Mouse (Mus musculus) neural tube, embryonic 15.5 days (tissue): ENCODE results near the gene Stkld1. TPM values are rescaled to one million over a fixed set of nuclear protein-coding genes. Genes with fewer than 3 reads are reported as not detected.
"Not testable (repeated sequence)": the region's sequence is repeated elsewhere in the genome, so short reads cannot be mapped to it uniquely, and the experiment has no call there.

Experiments used
- ATAC-seq: fragments of 200-750 bp; cut with Nextera tagmentation; 2 replicates; pipeline ENCODE4 v1.8.0; 2017; ENCODE audit warnings: mild to moderate bottlenecking, moderate TSS enrichment, moderate library complexity; ENCODE audit not compliant: low FRiP score
- H3K27ac ChIP-seq: fragments of 300-500 bp; sonication (generic); replicated peaks from 2 replicates; pipeline ENCODE4 v1.5.1; 2015; ENCODE audit warnings: mild to moderate bottlenecking, inconsistent platforms
- H3K27me3 ChIP-seq: fragments of 300-500 bp; sonication (generic); replicated peaks from 2 replicates; pipeline ENCODE4 v1.6.1; 2015; ENCODE audit warnings: inconsistent platforms
- H3K36me3 ChIP-seq: fragments of 300-500 bp; sonication (generic); 2 replicates; pipeline ENCODE4 v1.6.1; 2015; ENCODE audit warnings: inconsistent platforms
- H3K4me1 ChIP-seq: fragments of 300-500 bp; sonication (generic); 2 replicates; pipeline ENCODE4 v1.6.1; 2015; ENCODE audit warnings: inconsistent platforms
- H3K4me2 ChIP-seq: fragments of 300-500 bp; sonication (generic); 2 replicates; pipeline ENCODE4 v1.6.1; 2015; ENCODE audit warnings: inconsistent platforms, mild to moderate bottlenecking, moderate library complexity
- H3K4me3 ChIP-seq: fragments of 300-500 bp; sonication (generic); replicated peaks from 2 replicates; pipeline ENCODE4 v1.5.1; 2015; ENCODE audit warnings: mild to moderate bottlenecking, inconsistent platforms
- H3K9ac ChIP-seq: fragments of 300-500 bp; sonication (generic); replicated peaks from 2 replicates; pipeline ENCODE4 v1.6.1; 2015; ENCODE audit warnings: mild to moderate bottlenecking, inconsistent platforms
- H3K9me3 ChIP-seq: fragments of 300-500 bp; sonication (generic); replicated peaks from 2 replicates; pipeline ENCODE4 v1.6.1; 2016; ENCODE audit warnings: inconsistent platforms
- WGBS: fragments of 180-500 bp; shearing (Covaris S2); methylation state at CpG from one replicate; pipeline ENCODE4 v1.1.7; 2015; ENCODE audit warnings: mixed read lengths; 5-methylcytosine and 5-hydroxymethylcytosine counted together
- polyA plus RNA-seq: library from polyadenylated mRNA; unstranded; fragments of >200 nt; fragmentation: Nextera tagmentation; extraction: Ambion mirVana; gene quantifications from 2 replicates; pipeline ENCODE4 v1.2.1, GENCODE M21; 2015

The Stkld1 gene
- 0.13 and 0.61 TPM in 2 replicates for polyA plus RNA-seq

GRCm38 (mm10) chr2:26933304-26934055, at the start of gene Stkld1, which contains the start of gene Surf4:
Gene Stkld1 (plus strand): TSS chr2:26934047.
Gene Surf4 (minus strand): TSS chr2:26933928.
- Histone ChIP-seq H3K27ac (peak within 1 kb of the TSS; percentile 80), H3K4me1 (peaks cover 39% of the 10 kb centered on the region), H3K27me3 (no peaks in the 10 kb centered on the region), H3K36me3 (peaks cover 20% of the 10 kb centered on the region), H3K4me2 (peak within 1 kb of the TSS; percentile 79), H3K4me3 (peak within 1 kb of the TSS; percentile 89), H3K9ac (peak within 1 kb of the TSS; percentile 98), H3K9me3 (no peaks in the 10 kb centered on the region)
- ATAC-seq = peak; percentile 96
- 1% methylated on average over 60 of the region's 70 CpGs for WGBS

- 83% methylated on average over 2 of the region's 2 CpGs for WGBS
- H3K4me2 ChIP-seq, H3K4me1 ChIP-seq, H3K27me3 ChIP-seq, ATAC-seq, H3K27ac ChIP-seq, H3K4me3 ChIP-seq, H3K9ac ChIP-seq: not testable (repeated sequence)
- H3K9me3 ChIP-seq = peaks cover 11% of the 10 kb centered on the region
- peaks cover 22% of the 10 kb centered on the region for H3K36me3 ChIP-seq
These were observed 48.3 kb upstream of the Stkld1 start for GRCm38 (mm10) chr2:26885541-26885940.

- not testable (repeated sequence) for H3K9ac ChIP-seq, H3K4me3 ChIP-seq, H3K4me2 ChIP-seq, ATAC-seq, H3K27me3 ChIP-seq, H3K27ac ChIP-seq, H3K4me1 ChIP-seq
- H3K9me3 ChIP-seq = peaks cover 11% of the 10 kb centered on the region
- H3K36me3 ChIP-seq = peaks cover 27% of the 10 kb centered on the region
- 58% methylated on average over 4 of the region's 4 CpGs for WGBS
These were observed 47.7 kb upstream of the Stkld1 start for GRCm38 (mm10) chr2:26886170-26886569.

GRCm38 (mm10) chr2:26895898-26896297, 37.9 kb upstream of the Stkld1 start:
- peaks cover 87% of the 10 kb centered on the region for H3K36me3 ChIP-seq
- no peak overlapping the region for H3K27ac ChIP-seq
- no peak overlapping the region for H3K9ac ChIP-seq

GRCm38 (mm10) chr2:26900731-26901130, 33.1 kb upstream of the Stkld1 start:
- whole genome bisulfite sequencing = 79% methylated on average over 1 of the region's 1 CpGs
- Histone ChIP-seq H3K4me1 (peaks cover 29% of the 10 kb centered on the region), H3K9ac (no peak overlapping the region), H3K36me3 (peaks cover 58% of the 10 kb centered on the region), H3K4me2 (no peak overlapping the region), H3K27me3 (no peaks in the 10 kb centered on the region), H3K9me3 (no peaks in the 10 kb centered on the region), H3K27ac (no peak overlapping the region), H3K4me3 (no peak overlapping the region)
- no peak for ATAC-seq

More at GRCm38 (mm10) chr2:26895898-26896297, 37.9 kb upstream of the Stkld1 start:
- Histone ChIP-seq H3K4me1 (peaks cover 5% of the 10 kb centered on the region; the same call in 1 of the 2 replicates), H3K4me3 (no peak overlapping the region), H3K27me3 (no peaks in the 10 kb centered on the region), H3K9me3 (no peaks in the 10 kb centered on the region), H3K4me2 (no peak overlapping the region)
- 95% methylated on average over 4 of the region's 4 CpGs for WGBS
- ATAC-seq = no peak

- Histone ChIP-seq H3K4me2 (peak overlapping the region; percentile 74), H3K27me3 (no peaks in the 10 kb centered on the region), H3K27ac (no peak overlapping the region), H3K4me1 (peaks cover 29% of the 10 kb centered on the region), H3K9ac (peak overlapping the region; percentile 76), H3K36me3 (peaks cover 60% of the 10 kb centered on the region), H3K9me3 (no peaks in the 10 kb centered on the region), H3K4me3 (peak overlapping the region; percentile 84)
- no peak for ATAC-seq
- 8% methylated on average over 7 of the region's 7 CpGs for WGBS
These were observed 31.9 kb upstream of the Stkld1 start for GRCm38 (mm10) chr2:26901834-26902400.

- WGBS = under 1% methylated on average over 41 of the region's 41 CpGs
- Histone ChIP-seq H3K27me3 (no peaks in the 10 kb centered on the region), H3K4me1 (peaks cover 34% of the 10 kb centered on the region), H3K9me3 (no peaks in the 10 kb centered on the region), H3K4me2 (peak within 1 kb of the TSS; percentile 74), H3K4me3 (peak within 1 kb of the TSS; percentile 84), H3K27ac (peak within 1 kb of the TSS; percentile 89), H3K9ac (peak within 1 kb of the TSS; percentile 76), H3K36me3 (peaks cover 60% of the 10 kb centered on the region)
- ATAC-seq = peak; percentile 95
These were observed 31.2 kb upstream of the Stkld1 start, which contains the start of gene Surf6 for GRCm38 (mm10) chr2:26902467-26903220. Gene Surf6 (minus strand): TSS chr2:26902879.

GRCm38 (mm10) chr2:26903311-26903710, 30.5 kb upstream of the Stkld1 start:
- Histone ChIP-seq H3K4me3 (peak overlapping the region; percentile 84), H3K4me2 (peak overlapping the region; percentile 74), H3K4me1 (peaks cover 41% of the 10 kb centered on the region), H3K9ac (peak overlapping the region; percentile 76), H3K36me3 (peaks cover 60% of the 10 kb centered on the region), H3K9me3 (no peaks in the 10 kb centered on the region), H3K27ac (peak overlapping the region; percentile 89), H3K27me3 (no peaks in the 10 kb centered on the region)
- no peak for ATAC-seq
- WGBS = 6% methylated on average over 7 of the region's 7 CpGs

- H3K4me3 ChIP-seq = no peak overlapping the region
- H3K9me3 ChIP-seq = no peaks in the 10 kb centered on the region
- H3K9ac ChIP-seq = no peak overlapping the region
- no peak for ATAC-seq
- no peak overlapping the region for H3K27ac ChIP-seq
- WGBS = 98% methylated on average over 2 of the region's 2 CpGs
- peaks cover 42% of the 10 kb centered on the region for H3K36me3 ChIP-seq
- H3K4me1 ChIP-seq = peaks cover 51% of the 10 kb centered on the region
- H3K4me2 ChIP-seq = no peak overlapping the region
- no peaks in the 10 kb centered on the region for H3K27me3 ChIP-seq
These were observed 27.9 kb upstream of the Stkld1 start for GRCm38 (mm10) chr2:26905936-26906335.

- Histone ChIP-seq H3K27ac (no peak overlapping the region), H3K9ac (no peak overlapping the region), H3K4me1 (peaks cover 47% of the 10 kb centered on the region)
These were observed 27.4 kb upstream of the Stkld1 start for GRCm38 (mm10) chr2:26906431-26906830.

GRCm38 (mm10) chr2:26907109-26907508, 26.7 kb upstream of the Stkld1 start:
- Histone ChIP-seq H3K4me1 (peaks cover 47% of the 10 kb centered on the region), H3K27me3 (no peaks in the 10 kb centered on the region), H3K9ac (no peak overlapping the region), H3K4me3 (no peak overlapping the region), H3K9me3 (no peaks in the 10 kb centered on the region), H3K4me2 (no peak overlapping the region), H3K27ac (no peak overlapping the region), H3K36me3 (peaks cover 44% of the 10 kb centered on the region)
- no peak for ATAC-seq
- WGBS = 65% methylated on average over 4 of the region's 4 CpGs

More at GRCm38 (mm10) chr2:26906431-26906830, 27.4 kb upstream of the Stkld1 start:
- ATAC-seq = no peak
- H3K4me3 ChIP-seq = no peak overlapping the region
- no peaks in the 10 kb centered on the region for H3K9me3 ChIP-seq
- H3K36me3 ChIP-seq = peaks cover 42% of the 10 kb centered on the region
- no peak overlapping the region for H3K4me2 ChIP-seq
- WGBS = 94% methylated on average over 3 of the region's 3 CpGs
- H3K27me3 ChIP-seq = no peaks in the 10 kb centered on the region
